Mouse (Mus musculus): ENCODE results near the gene Hectd2. TPM values are rescaled to one million over a fixed set of nuclear protein-coding genes. Genes with fewer than 3 reads are reported as not detected.

Hectd2 gene
- polyA plus RNA-seq, 1 experiment from 2014 or later, result 4.5 TPM

DNA sequence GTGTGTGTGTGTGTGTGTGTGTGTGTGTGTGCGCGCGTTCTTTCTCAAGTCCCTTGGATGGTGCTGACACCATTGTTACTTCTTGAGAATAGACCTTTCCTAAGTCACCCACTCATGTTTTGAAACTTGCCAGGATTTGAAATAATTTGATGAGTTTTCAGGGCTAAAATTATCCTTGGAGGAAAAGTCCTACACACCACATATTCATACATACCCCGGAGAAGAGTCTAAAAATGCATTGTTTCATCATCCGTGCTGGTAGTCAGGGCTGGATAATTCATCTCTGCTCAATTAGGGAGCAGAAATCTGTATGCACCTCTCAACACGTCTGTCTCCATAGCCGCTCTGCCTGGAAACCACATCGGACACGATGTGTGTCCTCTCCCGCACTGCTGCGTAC is 17.5 kb upstream of the Hectd2 start:
- 84% methylated on average over 11 of the region's 11 CpGs for WGBS
- H3K9me3 ChIP-seq, result no peaks in the 10 kb centered on the region
- ATAC-seq (ENCODE audit: insufficient read depth, low FRiP score, low read depth), result no peak

DNA sequence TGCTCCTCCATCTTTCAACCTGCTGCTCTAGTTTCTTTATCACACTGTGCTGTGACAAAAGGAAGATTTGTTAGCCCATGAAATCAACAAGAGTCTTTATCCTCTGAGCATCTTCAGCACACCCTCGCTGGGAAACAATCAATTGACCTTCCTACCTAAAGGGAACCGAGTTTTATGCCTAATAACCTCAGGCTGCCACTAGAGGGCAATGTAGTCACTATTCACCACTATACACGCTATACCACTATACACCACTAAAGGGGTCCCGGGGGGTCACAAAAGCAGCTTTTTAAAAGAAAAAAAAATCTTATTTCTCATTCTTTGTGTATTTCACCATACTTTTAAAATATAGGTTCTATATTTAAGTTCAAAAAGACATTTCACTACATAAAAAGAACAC is 15.9 kb upstream of the Hectd2 start:
- 5% methylated on average over 4 of the region's 4 CpGs for WGBS
- Histone ChIP-seq H3K4me1 (peaks cover 12% of the 10 kb centered on the region), H3K9me3 (no peaks in the 10 kb centered on the region), H3K27ac (no peak overlapping the region), H3K27me3 (replicated peaks) (no peaks in the 10 kb centered on the region), H3K4me2 (no peak overlapping the region), H3K9ac (no peak overlapping the region), H3K36me3 (no peaks in the 10 kb centered on the region), H3K4me3 (replicated peaks) (no peak overlapping the region)
- no peak; the same call in 1 of the 2 replicates for ATAC-seq (ENCODE audit: insufficient read depth, low FRiP score, low read depth)

More for the DNA sequence above, 17.5 kb upstream of the Hectd2 start:
- no peaks in the 10 kb centered on the region for H3K36me3 ChIP-seq
- no peak overlapping the region for H3K4me3 ChIP-seq (replicated peaks)
- peaks cover 12% of the 10 kb centered on the region for H3K4me1 ChIP-seq
- no peak overlapping the region for H3K4me2 ChIP-seq
- H3K27me3 ChIP-seq (replicated peaks), result no peaks in the 10 kb centered on the region
- H3K9ac ChIP-seq, result no peak overlapping the region
- no peak overlapping the region for H3K27ac ChIP-seq

DNA sequence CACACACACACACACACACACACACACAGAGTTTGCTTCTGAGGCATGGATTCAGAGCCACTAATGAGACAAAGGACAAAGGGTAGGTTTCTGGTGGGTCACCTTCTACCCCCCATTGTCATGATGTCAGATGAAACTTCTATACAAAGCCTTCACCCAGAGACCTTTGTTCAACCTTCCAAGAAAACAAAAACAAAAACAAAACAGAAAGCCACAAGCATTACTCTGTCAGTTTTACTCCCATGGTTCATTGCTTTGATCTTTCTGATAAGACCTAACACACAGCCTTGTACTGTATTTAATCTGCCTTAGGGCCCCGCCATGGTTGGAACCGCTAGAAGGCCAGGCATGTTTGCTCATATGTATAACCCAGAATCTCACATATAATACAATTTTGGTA is 15.1 kb upstream of the Hectd2 start:
- Histone ChIP-seq H3K9me3 (no peaks in the 10 kb centered on the region), H3K9ac (no peak overlapping the region), H3K27ac (no peak overlapping the region), H3K36me3 (no peaks in the 10 kb centered on the region), H3K4me2 (no peak overlapping the region), H3K4me3 (replicated peaks) (no peak overlapping the region), H3K27me3 (replicated peaks) (no peaks in the 10 kb centered on the region), H3K4me1 (peaks cover 6% of the 10 kb centered on the region)
- 90% methylated on average over 2 of the region's 2 CpGs for WGBS
- ATAC-seq (ENCODE audit: insufficient read depth, low FRiP score, low read depth), result no peak

DNA sequence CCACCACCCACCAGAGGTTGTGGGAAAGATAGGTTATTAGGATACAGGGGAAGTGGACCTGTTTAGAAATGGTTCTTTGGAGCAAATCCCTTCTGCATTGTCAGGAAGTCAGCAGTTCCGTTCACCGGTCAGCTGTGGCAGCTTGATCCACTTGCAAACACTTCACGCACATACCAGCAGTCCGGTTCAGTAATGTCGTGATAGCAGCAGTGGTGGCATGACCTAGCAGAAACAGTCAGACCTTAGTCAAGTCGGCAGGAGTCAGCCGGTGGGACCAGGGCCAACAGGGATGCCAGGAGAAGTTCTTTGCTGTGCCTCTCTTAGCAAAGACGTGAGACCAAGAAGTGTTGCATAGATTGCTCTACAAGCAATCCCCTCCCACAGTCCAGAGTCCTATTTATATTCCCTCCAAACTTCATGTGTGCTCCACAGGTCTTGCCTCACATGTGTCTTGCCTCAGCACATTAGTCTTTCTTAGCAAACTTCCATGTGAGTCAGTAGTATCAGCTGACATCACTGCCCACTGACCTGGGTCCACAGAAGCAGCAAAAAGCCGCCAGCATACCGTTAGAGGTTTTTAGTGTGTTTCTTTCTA is 14.3 kb upstream of the Hectd2 start:
- H3K4me1 ChIP-seq, result no peaks in the 10 kb centered on the region
- no peak overlapping the region for H3K27ac ChIP-seq
- no peaks in the 10 kb centered on the region for H3K27me3 ChIP-seq (replicated peaks)
- no peaks in the 10 kb centered on the region for H3K9me3 ChIP-seq
- no peaks in the 10 kb centered on the region for H3K36me3 ChIP-seq
- WGBS, result 70% methylated on average over 10 of the region's 10 CpGs
- H3K4me3 ChIP-seq (replicated peaks), result no peak overlapping the region
- H3K9ac ChIP-seq, result no peak overlapping the region
- no peak for ATAC-seq (ENCODE audit: insufficient read depth, low FRiP score, low read depth)
- no peak overlapping the region for H3K4me2 ChIP-seq

GRCm38 (mm10) chr19:36540776-36541175 is 13.7 kb upstream of the Hectd2 start:
- Histone ChIP-seq H3K4me1 (no peaks in the 10 kb centered on the region), H3K27ac (no peak overlapping the region), H3K36me3 (no peaks in the 10 kb centered on the region), H3K4me3 (replicated peaks) (no peak overlapping the region), H3K9ac (no peak overlapping the region), H3K9me3 (no peaks in the 10 kb centered on the region), H3K27me3 (replicated peaks) (no peaks in the 10 kb centered on the region), H3K4me2 (no peak overlapping the region)
- no peak for ATAC-seq (ENCODE audit: insufficient read depth, low FRiP score, low read depth)
- 61% methylated on average over 7 of the region's 7 CpGs for WGBS

DNA sequence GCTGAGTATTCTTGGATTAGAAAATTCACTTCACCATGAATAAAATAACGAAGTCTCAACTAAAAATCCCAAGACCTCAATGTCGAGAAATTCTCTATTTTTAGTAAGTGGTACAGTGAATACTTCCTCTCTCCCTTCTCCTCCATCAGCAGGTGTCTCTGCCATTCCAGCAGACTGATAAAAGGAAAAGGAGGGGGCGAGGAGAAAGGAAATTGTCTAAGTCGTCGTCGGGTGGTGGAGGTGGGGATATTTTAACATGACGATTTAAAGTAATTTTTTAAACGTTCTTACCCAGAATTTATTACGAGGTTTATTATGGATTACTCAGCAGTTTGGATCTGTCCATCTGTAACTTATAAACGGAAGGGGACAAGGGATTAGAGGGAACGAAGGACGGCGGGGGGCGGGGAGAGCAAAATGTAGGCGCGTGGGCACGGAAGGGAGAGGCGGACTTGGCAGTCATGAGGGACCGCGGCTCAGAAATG is 836 bp upstream of the Hectd2 start:
- peak overlapping the region; percentile 60; the same call in 1 of the 2 replicates for H3K9ac ChIP-seq
- no peaks in the 10 kb centered on the region for H3K4me1 ChIP-seq
- no peaks in the 10 kb centered on the region for H3K9me3 ChIP-seq
- no peaks in the 10 kb centered on the region for H3K36me3 ChIP-seq
- WGBS, result 4% methylated on average over 20 of the region's 20 CpGs
- H3K4me2 ChIP-seq, result peak overlapping the region; percentile 98
- H3K27me3 ChIP-seq (replicated peaks), result no peaks in the 10 kb centered on the region
- peak overlapping the region; percentile 82 for H3K4me3 ChIP-seq (replicated peaks)
- no peak overlapping the region for H3K27ac ChIP-seq
- no peak for ATAC-seq (ENCODE audit: insufficient read depth, low FRiP score, low read depth)

GRCm38 (mm10) chr19:36554785-36555595 is 551 bp downstream of the Hectd2 start:
- no peaks in the 10 kb centered on the region for H3K36me3 ChIP-seq
- H3K4me2 ChIP-seq, result peak overlapping the region; percentile 98
- H3K9me3 ChIP-seq, result no peaks in the 10 kb centered on the region
- H3K9ac ChIP-seq, result peak overlapping the region; percentile 83
- peak overlapping the region; percentile 84 for H3K27ac ChIP-seq
- peak; percentile 65 for ATAC-seq (ENCODE audit: insufficient read depth, low FRiP score, low read depth)
- no peaks in the 10 kb centered on the region for H3K27me3 ChIP-seq (replicated peaks)
- 0% methylated on average over 48 of the region's 53 CpGs for WGBS
- H3K4me1 ChIP-seq, result no peaks in the 10 kb centered on the region
- peak overlapping the region; percentile 82 for H3K4me3 ChIP-seq (replicated peaks)

GRCm38 (mm10) chr19:36559331-36559730 is 4.9 kb downstream of the Hectd2 start:
- no peak overlapping the region for H3K27ac ChIP-seq
- H3K36me3 ChIP-seq, result no peaks in the 10 kb centered on the region
- no peaks in the 10 kb centered on the region for H3K27me3 ChIP-seq (replicated peaks)
- H3K9me3 ChIP-seq, result no peaks in the 10 kb centered on the region
- ATAC-seq (ENCODE audit: insufficient read depth, low FRiP score, low read depth), result no peak
- H3K9ac ChIP-seq, result no peak overlapping the region
- no peak overlapping the region for H3K4me3 ChIP-seq (replicated peaks)
- H3K4me2 ChIP-seq, result no peak overlapping the region
- WGBS, result 69% methylated on average over 5 of the region's 5 CpGs
- no peaks in the 10 kb centered on the region for H3K4me1 ChIP-seq

GRCm38 (mm10) chr19:36560160-36560559 is 5.7 kb downstream of the Hectd2 start:
- no peak for ATAC-seq (ENCODE audit: insufficient read depth, low FRiP score, low read depth)
- no peak overlapping the region for H3K27ac ChIP-seq
- H3K4me1 ChIP-seq, result no peaks in the 10 kb centered on the region
- H3K4me2 ChIP-seq, result no peak overlapping the region
- no peaks in the 10 kb centered on the region for H3K9me3 ChIP-seq
- 29% methylated on average over 2 of the region's 2 CpGs for WGBS
- no peak overlapping the region for H3K4me3 ChIP-seq (replicated peaks)
- H3K9ac ChIP-seq, result no peak overlapping the region
- H3K36me3 ChIP-seq, result no peaks in the 10 kb centered on the region
- no peaks in the 10 kb centered on the region for H3K27me3 ChIP-seq (replicated peaks)

- no peak for ATAC-seq (ENCODE audit: insufficient read depth, low FRiP score, low read depth)
- Histone ChIP-seq H3K4me3 (replicated peaks) (no peak overlapping the region), H3K4me2 (no peak overlapping the region), H3K9me3 (no peaks in the 10 kb centered on the region), H3K4me1 (no peaks in the 10 kb centered on the region), H3K9ac (no peak overlapping the region), H3K36me3 (no peaks in the 10 kb centered on the region), H3K27ac (no peak overlapping the region), H3K27me3 (replicated peaks) (no peaks in the 10 kb centered on the region)
- WGBS, result 51% methylated on average over 2 of the region's 2 CpGs
These were observed 6.7 kb downstream of the Hectd2 start for GRCm38 (mm10) chr19:36561171-36561570.

DNA sequence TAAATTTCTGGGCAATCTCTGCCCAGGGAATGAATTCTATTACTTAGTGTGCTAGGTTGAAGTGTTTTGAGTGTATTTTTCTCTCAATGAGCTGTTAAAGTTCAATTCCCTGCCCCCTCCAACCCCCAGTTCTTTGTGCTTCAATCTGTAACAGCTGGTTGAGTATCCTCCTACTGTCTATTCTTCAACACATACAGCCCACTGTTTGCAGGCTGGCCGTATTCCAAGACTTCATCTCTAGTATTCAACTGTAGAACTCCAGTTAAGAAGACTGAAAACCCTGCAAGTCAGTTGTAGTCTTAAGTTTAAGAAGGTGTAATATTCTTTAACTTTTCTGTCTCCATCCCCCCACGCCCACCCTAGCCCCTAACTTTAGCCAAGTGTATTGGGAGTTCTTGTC is 10.0 kb downstream of the Hectd2 start:
- Histone ChIP-seq H3K27me3 (replicated peaks) (no peaks in the 10 kb centered on the region), H3K9me3 (no peaks in the 10 kb centered on the region), H3K4me3 (replicated peaks) (no peak overlapping the region), H3K4me2 (no peak overlapping the region), H3K4me1 (no peaks in the 10 kb centered on the region), H3K36me3 (no peaks in the 10 kb centered on the region), H3K9ac (no peak overlapping the region), H3K27ac (no peak overlapping the region)
- ATAC-seq (ENCODE audit: insufficient read depth, low FRiP score, low read depth), result no peak
- 69% methylated on average over 2 of the region's 2 CpGs for WGBS

DNA sequence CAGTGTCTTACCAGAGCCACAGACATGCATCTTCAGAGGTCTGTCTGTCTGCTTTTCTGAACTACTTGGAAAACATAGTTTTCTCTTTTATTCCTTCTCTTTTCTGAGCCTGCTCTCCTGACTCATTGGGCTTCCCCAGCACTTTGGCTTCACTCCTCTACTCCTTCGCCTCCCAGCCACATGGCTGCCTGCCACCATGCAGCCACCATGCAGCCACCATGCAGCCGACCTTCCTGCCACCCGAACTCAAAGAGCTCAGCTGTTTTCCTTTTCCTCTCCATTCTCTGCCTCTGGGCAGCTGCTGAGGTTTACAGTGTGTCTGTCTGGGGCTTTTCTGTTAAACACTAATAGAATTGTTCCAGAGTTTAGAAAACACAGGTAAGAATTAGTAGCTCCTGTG is 19.5 kb downstream of the Hectd2 start:
- no peaks in the 10 kb centered on the region for H3K36me3 ChIP-seq
- 65% methylated on average over 3 of the region's 3 CpGs for WGBS
- ATAC-seq (ENCODE audit: insufficient read depth, low FRiP score, low read depth), result no peak
- H3K4me1 ChIP-seq, result no peaks in the 10 kb centered on the region
- H3K4me3 ChIP-seq (replicated peaks), result no peak overlapping the region
- no peaks in the 10 kb centered on the region for H3K27me3 ChIP-seq (replicated peaks)
- no peak overlapping the region for H3K27ac ChIP-seq
- H3K9me3 ChIP-seq, result no peaks in the 10 kb centered on the region
- H3K9ac ChIP-seq, result no peak overlapping the region
- no peak overlapping the region for H3K4me2 ChIP-seq
